Mouse (Mus musculus) midbrain, embryonic 16.5 days (tissue): ENCODE measurements around the gene 1700012B07Rik. TPM values are rescaled to one million over a fixed set of nuclear protein-coding genes. Genes with fewer than 3 reads are reported as not detected.

Source experiments
- ATAC-seq: fragments of 200-750 bp; cut with Nextera tagmentation; 2 replicates; pipeline ENCODE4 v1.8.0; 2017; ENCODE audit warnings: moderate TSS enrichment
- H3K27ac ChIP-seq: fragments of 300-500 bp; sonication (generic); 2 replicates; pipeline ENCODE4 v1.5.1; 2014; ENCODE audit warnings: mild to moderate bottlenecking, low read length, mixed read lengths
- H3K27me3 ChIP-seq: fragments of 300-500 bp; sonication (generic); 2 replicates; pipeline ENCODE4 v1.6.1; 2014; ENCODE audit warnings: low read depth, low read length, mixed read lengths; ENCODE audit not compliant: control insufficient read depth, insufficient read depth
- H3K36me3 ChIP-seq: fragments of 300-500 bp; sonication (generic); 2 replicates; pipeline ENCODE4 v1.6.1; 2014; ENCODE audit warnings: mild to moderate bottlenecking, low read length, moderate library complexity, mixed read lengths; ENCODE audit not compliant: control insufficient read depth, insufficient read depth
- H3K4me1 ChIP-seq: fragments of 300-500 bp; sonication (generic); 2 replicates; pipeline ENCODE4 v1.6.1; 2014; ENCODE audit warnings: mild to moderate bottlenecking, low read length, mixed read lengths; ENCODE audit not compliant: control insufficient read depth, insufficient read depth
- H3K4me2 ChIP-seq: fragments of 300-500 bp; sonication (generic); 2 replicates; pipeline ENCODE4 v1.6.1; 2014; ENCODE audit warnings: mild to moderate bottlenecking, low read length, mixed read lengths
- H3K4me3 ChIP-seq: fragments of 300-500 bp; sonication (generic); 2 replicates; pipeline ENCODE4 v1.5.1; 2014; ENCODE audit warnings: low read depth, mild to moderate bottlenecking, low read length, moderate library complexity, mixed read lengths
- H3K9ac ChIP-seq: fragments of 300-500 bp; sonication (generic); 2 replicates; pipeline ENCODE4 v1.6.1; 2014; ENCODE audit warnings: low read depth, low read length, mixed read lengths
- H3K9me3 ChIP-seq: fragments of 300-500 bp; sonication (generic); replicated peaks from 2 replicates; pipeline ENCODE4 v1.6.1; 2014; ENCODE audit warnings: mild to moderate bottlenecking, low read length, mixed read lengths; ENCODE audit not compliant: control insufficient read depth, poor library complexity, severe bottlenecking
- WGBS: fragments of 180-500 bp; shearing (Covaris S2); extraction: QIAGEN DNeasy Blood & Tissue Kit; methylation state at CpG from one replicate; pipeline ENCODE4 v1.1.7; 2014; 5-methylcytosine and 5-hydroxymethylcytosine counted together
- polyA plus RNA-seq: library from polyadenylated mRNA; unstranded; fragments of >200 nt; fragmentation: Nextera tagmentation; extraction: Ambion mirVana; gene quantifications from 2 replicates; pipeline ENCODE4 v1.2.1, GENCODE M21; 2015

1700012B07Rik gene
- polyA plus RNA-seq = not detected in 2 replicates

DNA sequence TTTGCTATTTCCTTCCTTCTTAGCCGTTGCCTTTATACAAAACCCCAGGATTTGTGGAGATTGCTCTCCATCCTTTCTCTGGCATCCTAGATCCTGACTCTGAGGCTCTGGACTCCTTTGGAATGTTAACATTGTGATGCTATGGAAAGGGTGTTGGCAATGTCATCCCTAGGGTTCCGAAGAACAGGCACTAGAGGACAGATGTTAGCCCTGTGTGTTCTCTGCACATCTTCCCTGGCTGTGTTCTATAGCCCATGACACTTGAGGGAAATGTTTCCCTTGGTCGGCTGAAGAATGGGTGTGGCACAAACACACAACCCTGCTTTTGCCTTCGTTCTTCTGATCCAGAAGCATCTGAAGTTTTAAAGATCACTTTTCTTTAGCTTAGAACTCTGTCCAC is at the start of gene 1700012B07Rik:
Gene 1700012B07Rik (minus strand): TSS at position 101 of the 400 bp plus-strand sequence.
- no peak for ATAC-seq
- Histone ChIP-seq H3K27me3 (no peaks in the 10 kb centered on the region), H3K9me3 (no peaks in the 10 kb centered on the region), H3K4me1 (no peaks in the 10 kb centered on the region), H3K4me3 (no peak within 1 kb of the TSS), H3K27ac (no peak within 1 kb of the TSS), H3K36me3 (no peaks in the 10 kb centered on the region), H3K4me2 (no peak within 1 kb of the TSS), H3K9ac (no peak within 1 kb of the TSS)
- 90% methylated on average over 4 of the region's 4 CpGs for WGBS

DNA sequence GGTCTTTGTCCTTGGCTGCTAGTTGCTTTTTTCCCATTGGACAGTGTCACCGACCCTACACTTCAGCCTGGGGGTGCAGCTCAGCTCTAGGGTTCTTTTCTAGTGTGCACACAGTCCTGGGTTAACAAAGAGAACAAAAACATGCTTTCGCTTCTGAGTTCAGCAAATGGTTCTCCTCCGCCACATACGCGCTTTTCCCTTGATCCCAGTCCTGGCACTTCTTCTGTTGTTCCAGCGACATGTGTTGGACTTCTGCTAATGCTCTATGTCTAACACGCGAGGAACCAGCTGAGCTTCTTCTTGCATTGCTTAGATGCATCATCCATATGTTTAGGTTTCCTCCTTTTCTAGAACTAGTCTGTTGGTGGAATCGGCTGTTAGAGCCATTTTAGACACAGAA is 48.9 kb upstream of the 1700012B07Rik start:
- H3K27me3 ChIP-seq = no peaks in the 10 kb centered on the region
- no peak overlapping the region for H3K4me2 ChIP-seq
- no peaks in the 10 kb centered on the region for H3K9me3 ChIP-seq
- H3K27ac ChIP-seq = no peak overlapping the region
- ATAC-seq = no peak
- no peaks in the 10 kb centered on the region for H3K4me1 ChIP-seq
- WGBS = 67% methylated on average over 9 of the region's 9 CpGs
- no peak overlapping the region for H3K4me3 ChIP-seq
- H3K36me3 ChIP-seq = no peaks in the 10 kb centered on the region
- no peak overlapping the region for H3K9ac ChIP-seq

DNA sequence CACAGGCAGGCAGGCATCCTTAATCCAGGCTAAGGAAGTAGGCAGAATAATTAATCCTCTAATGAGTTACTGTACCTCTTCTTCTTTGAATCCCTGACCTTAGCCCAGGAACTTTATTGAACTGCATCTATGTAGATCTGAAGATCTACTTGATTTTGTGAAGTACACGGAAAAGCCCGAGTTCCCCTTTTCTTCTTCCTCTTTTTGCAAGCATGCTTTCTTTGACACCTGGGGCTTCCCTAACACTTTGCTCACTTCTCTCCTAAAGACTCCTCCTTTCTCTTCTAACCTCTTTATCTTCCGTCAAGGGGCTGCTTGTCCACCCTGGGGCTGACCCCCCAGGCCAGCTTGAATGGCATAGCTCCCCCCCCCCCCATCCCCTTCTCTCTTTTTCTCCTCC is 48.0 kb upstream of the 1700012B07Rik start:
- H3K27me3 ChIP-seq = no peaks in the 10 kb centered on the region
- H3K36me3 ChIP-seq = no peaks in the 10 kb centered on the region
- no peak overlapping the region for H3K9ac ChIP-seq
- H3K4me1 ChIP-seq = no peaks in the 10 kb centered on the region
- no peak overlapping the region for H3K4me2 ChIP-seq
- H3K9me3 ChIP-seq = no peaks in the 10 kb centered on the region
- 76% methylated on average over 3 of the region's 3 CpGs for WGBS
- ATAC-seq = no peak
- H3K27ac ChIP-seq = no peak overlapping the region
- no peak overlapping the region for H3K4me3 ChIP-seq

DNA sequence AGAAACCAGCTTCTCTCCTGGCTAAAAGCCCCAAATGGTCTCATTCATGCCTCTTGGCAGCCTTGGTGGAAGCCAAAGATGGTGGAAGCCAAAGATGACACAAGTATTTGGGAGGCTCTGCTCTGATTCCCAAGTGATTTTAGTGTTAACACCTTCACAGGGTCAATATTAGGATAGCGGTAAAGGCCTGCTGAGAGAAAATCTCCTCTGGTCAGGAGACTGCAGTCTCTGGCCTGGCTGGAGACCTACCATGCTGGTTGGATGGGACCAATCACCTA is 47.6 kb upstream of the 1700012B07Rik start:
- Histone ChIP-seq H3K9me3 (no peaks in the 10 kb centered on the region), H3K27me3 (no peaks in the 10 kb centered on the region), H3K36me3 (no peaks in the 10 kb centered on the region), H3K4me3 (no peak overlapping the region), H3K9ac (no peak overlapping the region), H3K27ac (no peak overlapping the region), H3K4me1 (no peaks in the 10 kb centered on the region), H3K4me2 (no peak overlapping the region)
- no peak for ATAC-seq
- WGBS = 100% methylated on average over 1 of the region's 1 CpGs

DNA sequence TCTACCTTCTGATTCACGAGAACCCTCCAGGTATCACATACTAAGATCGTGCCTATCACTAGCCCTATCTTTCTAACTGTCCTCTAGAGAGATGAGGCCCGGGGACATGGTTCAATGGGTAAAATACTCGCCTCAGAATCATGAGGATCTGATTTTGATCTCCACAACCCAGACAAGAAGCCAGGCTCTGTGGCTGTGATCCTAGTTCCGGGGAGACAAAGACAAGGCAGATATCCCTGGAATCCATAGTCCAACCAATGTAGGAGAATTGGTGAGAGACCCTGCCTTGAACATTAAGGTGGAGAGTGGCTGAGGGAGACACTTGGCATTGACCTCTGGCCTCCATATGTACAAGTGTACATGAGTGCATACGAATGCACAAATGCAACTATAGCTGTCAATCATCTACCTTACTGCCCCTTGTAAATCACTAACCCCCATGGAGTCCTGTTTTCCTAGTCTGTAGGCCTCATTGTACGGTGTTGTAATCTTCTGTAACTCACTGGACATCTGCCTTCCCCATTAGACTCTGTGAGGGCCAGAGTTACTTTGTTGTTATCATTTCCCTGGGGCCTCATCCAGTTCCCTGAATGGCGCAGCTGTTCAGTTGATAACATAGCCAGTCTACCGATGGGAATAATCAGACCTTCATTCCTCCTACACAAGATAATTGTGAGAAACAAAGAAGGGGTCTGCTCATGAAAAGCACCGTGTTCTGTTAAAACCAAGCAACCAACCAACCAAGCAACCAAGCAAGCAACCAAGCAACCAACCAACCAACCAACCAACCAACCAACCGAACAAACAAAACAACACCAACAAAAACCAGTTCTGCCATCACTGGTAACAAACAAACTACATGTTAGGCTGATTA is 47.0 kb upstream of the 1700012B07Rik start:
- WGBS = 91% methylated on average over 11 of the region's 11 CpGs
- Histone ChIP-seq H3K36me3 (no peaks in the 10 kb centered on the region), H3K9ac (no peak overlapping the region), H3K4me1 (no peaks in the 10 kb centered on the region), H3K4me2 (no peak overlapping the region), H3K27ac (no peak overlapping the region), H3K4me3 (no peak overlapping the region), H3K27me3 (no peaks in the 10 kb centered on the region), H3K9me3 (no peaks in the 10 kb centered on the region)
- no peak for ATAC-seq

DNA sequence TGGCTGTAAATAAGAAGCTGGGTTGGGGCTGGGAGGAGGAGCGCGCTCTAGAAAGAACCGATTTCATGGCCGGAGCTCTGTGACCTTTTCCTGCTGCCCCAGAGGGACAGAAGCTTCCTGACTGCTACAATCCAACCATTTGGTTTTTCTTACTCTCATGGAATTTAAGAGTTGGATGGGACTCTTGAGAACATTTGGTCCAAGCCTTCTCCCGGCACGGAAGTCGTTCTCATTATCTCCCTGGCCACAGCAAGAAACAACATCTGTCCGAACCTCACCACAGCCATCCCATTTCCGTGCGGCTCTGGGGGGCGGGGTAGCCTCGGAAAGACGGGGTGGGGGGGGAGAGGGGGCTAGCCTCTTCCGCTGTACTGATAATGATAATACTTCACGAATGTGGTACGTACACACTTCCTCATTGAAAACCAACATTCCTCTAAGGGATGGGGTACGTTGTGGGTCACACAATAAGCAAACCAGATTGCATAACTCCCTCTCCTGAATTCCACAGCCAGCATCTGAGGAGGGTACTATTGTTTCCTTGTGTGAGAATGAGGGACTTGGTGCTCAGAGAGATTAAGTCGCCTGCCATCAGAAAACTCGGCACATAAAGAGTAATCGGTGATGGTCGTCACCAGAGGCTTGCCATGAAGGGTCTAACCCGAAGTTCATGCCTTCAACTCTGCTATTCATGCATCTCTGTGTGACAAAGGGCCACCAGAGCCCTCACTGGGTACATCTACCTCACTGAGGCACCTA is 46.2 kb upstream of the 1700012B07Rik start:
- H3K4me1 ChIP-seq = no peaks in the 10 kb centered on the region
- WGBS = 88% methylated on average over 22 of the region's 22 CpGs

GRCm38 (mm10) chr11:109873161-109873775 is 45.4 kb upstream of the 1700012B07Rik start:
- Histone ChIP-seq H3K9me3 (no peaks in the 10 kb centered on the region), H3K4me2 (no peak overlapping the region), H3K4me1 (no peaks in the 10 kb centered on the region), H3K9ac (no peak overlapping the region), H3K36me3 (no peaks in the 10 kb centered on the region), H3K27ac (no peak overlapping the region), H3K27me3 (no peaks in the 10 kb centered on the region), H3K4me3 (no peak overlapping the region)
- ATAC-seq = no peak
- WGBS = 53% methylated on average over 9 of the region's 9 CpGs

More for the DNA sequence above, 46.2 kb upstream of the 1700012B07Rik start:
- Histone ChIP-seq H3K4me3 (no peak overlapping the region), H3K27me3 (no peaks in the 10 kb centered on the region), H3K4me2 (no peak overlapping the region), H3K9me3 (no peaks in the 10 kb centered on the region), H3K27ac (no peak overlapping the region), H3K36me3 (no peaks in the 10 kb centered on the region), H3K9ac (no peak overlapping the region)
- no peak for ATAC-seq

GRCm38 (mm10) chr11:109872674-109873073 is 44.8 kb upstream of the 1700012B07Rik start:
- H3K27ac ChIP-seq = no peak overlapping the region
- no peaks in the 10 kb centered on the region for H3K27me3 ChIP-seq
- no peak overlapping the region for H3K4me3 ChIP-seq
- no peaks in the 10 kb centered on the region for H3K4me1 ChIP-seq
- 80% methylated on average over 3 of the region's 3 CpGs for WGBS
- H3K36me3 ChIP-seq = no peaks in the 10 kb centered on the region
- no peak for ATAC-seq
- no peak overlapping the region for H3K4me2 ChIP-seq
- no peaks in the 10 kb centered on the region for H3K9me3 ChIP-seq
- no peak overlapping the region for H3K9ac ChIP-seq

DNA sequence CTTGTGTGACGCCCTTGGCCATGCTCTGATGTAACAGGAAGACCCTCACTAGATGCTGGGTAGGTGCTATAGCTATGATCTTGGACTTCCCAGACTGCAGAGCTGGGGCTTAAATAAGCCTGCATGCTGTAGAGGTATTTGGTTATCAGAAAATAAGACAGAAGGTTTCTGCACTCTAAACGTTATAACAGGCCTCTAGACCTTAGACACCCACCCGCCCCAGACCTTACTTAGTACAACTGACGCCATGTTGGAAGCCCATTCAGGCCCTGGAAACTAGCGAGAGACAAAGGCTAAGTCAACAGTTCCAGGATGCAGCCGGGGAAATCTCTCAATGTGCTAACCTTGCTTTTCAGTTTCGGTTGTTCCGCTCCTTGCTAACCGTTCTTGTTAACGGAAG is 44.2 kb upstream of the 1700012B07Rik start:
- Histone ChIP-seq H3K27ac (no peak overlapping the region), H3K36me3 (no peaks in the 10 kb centered on the region), H3K27me3 (no peaks in the 10 kb centered on the region), H3K9me3 (no peaks in the 10 kb centered on the region), H3K9ac (no peak overlapping the region), H3K4me3 (no peak overlapping the region), H3K4me2 (no peak overlapping the region), H3K4me1 (no peaks in the 10 kb centered on the region)
- no peak for ATAC-seq
- WGBS = 89% methylated on average over 10 of the region's 10 CpGs
